Comparison of ENCODE assay signal across 8 mouse cellular contexts in genomic region chr9:31559506-31560225, GRCm38 (mm10).
DNase-seq lines count a peak whose midpoint lies in the region; ATAC-seq and TF ChIP-seq lines count a peak whose summit lies in the region.

No protein-coding gene starts in this region.

- no peak for ATAC-seq in embryonic facial prominence, embryonic 15.5 days (ENCODE audit: insufficient number of reproducible peaks, low FRiP score, low TSS enrichment, low read depth)
- no peak for ATAC-seq in heart, embryonic 12.5 days (ENCODE audit: insufficient number of reproducible peaks, low FRiP score)
- 0 out of 2 replicates have a peak, but pooled peaks have one; percentile 6 for ATAC-seq in kidney, embryonic 16.5 days (ENCODE audit: low FRiP score, low TSS enrichment)
- ATAC-seq in monocyte, adult 5-6 weeks (replicated peaks; ENCODE audit: insufficient number of reproducible peaks, low FRiP score, low TSS enrichment, poor library complexity, severe bottlenecking), result peak; percentile 43; the same call in 1 of the 2 replicates
- ATAC-seq in stomach, embryonic 15.5 days (ENCODE audit: insufficient read depth, low FRiP score, low read depth), result peak; percentile 43; the same call in 1 of the 2 replicates

- WGBS in bone marrow, adult 2 months, result 39% methylated on average over 18 of the region's 18 CpGs
- WGBS in embryonic facial prominence, embryonic 15.5 days, result 20% methylated on average over 18 of the region's 18 CpGs
- 29% methylated on average over 18 of the region's 18 CpGs for WGBS in heart, embryonic 12.5 days
- WGBS in kidney, embryonic 16.5 days, result 34% methylated on average over 18 of the region's 18 CpGs
- WGBS in stomach, embryonic 15.5 days, result 34% methylated on average over 18 of the region's 18 CpGs

- TF ChIP-seq POLR2A in bone marrow, adult 2 months (IDR thresholded peaks at IDR 0.05; ENCODE audit: borderline replicate concordance, control insufficient read depth, low read depth, low read length), result no peak

- no peaks in the 10 kb centered on the region for H3K4me1 ChIP-seq in bone marrow, adult 2 months (ENCODE audit: control insufficient read depth, insufficient read depth, low read length)
- peaks cover 5% of the 10 kb centered on the region; the same call in 1 of the 2 replicates for H3K4me1 ChIP-seq in embryonic facial prominence, embryonic 15.5 days
- H3K4me1 ChIP-seq in heart, embryonic 12.5 days (replicated peaks), result peaks cover 10% of the 10 kb centered on the region; the same call in 1 of the 2 replicates
- H3K4me1 ChIP-seq in kidney, embryonic 16.5 days (ENCODE audit: insufficient read depth, low read length), result no peaks in the 10 kb centered on the region
- H3K4me1 ChIP-seq in stomach, embryonic 15.5 days, result 0 out of 2 replicates have a peak, but pooled peaks cover 6% of the 10 kb centered on the region

- H3K4me2 ChIP-seq in embryonic facial prominence, embryonic 15.5 days (replicated peaks), result peak overlapping the region; percentile 49
- peak overlapping the region; percentile 78 for H3K4me2 ChIP-seq in heart, embryonic 12.5 days
- peak overlapping the region; percentile 55 for H3K4me2 ChIP-seq in kidney, embryonic 16.5 days (replicated peaks; ENCODE audit: low read depth, low read length)
- H3K4me2 ChIP-seq in stomach, embryonic 15.5 days, result peak overlapping the region; percentile 54

- no peaks in the 10 kb centered on the region for H3K36me3 ChIP-seq in embryonic facial prominence, embryonic 15.5 days
- H3K36me3 ChIP-seq in heart, embryonic 12.5 days, result no peaks in the 10 kb centered on the region
- H3K36me3 ChIP-seq in kidney, embryonic 16.5 days (ENCODE audit: insufficient read depth, low read length), result no peaks in the 10 kb centered on the region
- no peaks in the 10 kb centered on the region for H3K36me3 ChIP-seq in stomach, embryonic 15.5 days

- no peak overlapping the region for H3K9ac ChIP-seq in embryonic facial prominence, embryonic 15.5 days
- peak overlapping the region; percentile 49; the same call in 1 of the 2 replicates for H3K9ac ChIP-seq in heart, embryonic 12.5 days
- H3K9ac ChIP-seq in kidney, embryonic 16.5 days (replicated peaks; ENCODE audit: low read length), result peak overlapping the region; percentile 55
- peak overlapping the region; percentile 32; the same call in 1 of the 2 replicates for H3K9ac ChIP-seq in stomach, embryonic 15.5 days

- H3K27ac ChIP-seq in bone marrow, adult 2 months (ENCODE audit: control insufficient read depth, insufficient read depth, low read depth, low read length, poor library complexity), result no peak overlapping the region
- H3K27ac ChIP-seq in embryonic facial prominence, embryonic 15.5 days (replicated peaks), result no peak overlapping the region
- H3K27ac ChIP-seq in heart, embryonic 12.5 days (ENCODE audit: poor library complexity, severe bottlenecking), result no peak overlapping the region
- no peak overlapping the region for H3K27ac ChIP-seq in kidney, embryonic 16.5 days (ENCODE audit: low read length)
- no peak overlapping the region for H3K27ac ChIP-seq in stomach, embryonic 15.5 days

- peak; percentile 80 for DNase-seq in A20 (ENCODE audit: low read depth, low spot score)
- peak; percentile 52 for DNase-seq in liver

- no peaks in the 10 kb centered on the region for H3K9me3 ChIP-seq in embryonic facial prominence, embryonic 15.5 days (replicated peaks)
- H3K9me3 ChIP-seq in heart, embryonic 12.5 days (replicated peaks), result no peaks in the 10 kb centered on the region
- H3K9me3 ChIP-seq in kidney, embryonic 16.5 days (ENCODE audit: low read length), result no peaks in the 10 kb centered on the region
- no peaks in the 10 kb centered on the region for H3K9me3 ChIP-seq in stomach, embryonic 15.5 days

- H3K4me3 ChIP-seq in bone marrow, adult 2 months (replicated peaks; ENCODE audit: control insufficient read depth, low read depth, low read length), result no peak overlapping the region
- peak overlapping the region; percentile 26 for H3K4me3 ChIP-seq in embryonic facial prominence, embryonic 15.5 days (replicated peaks)
- peak overlapping the region; percentile 36 for H3K4me3 ChIP-seq in heart, embryonic 12.5 days
- H3K4me3 ChIP-seq in kidney, embryonic 16.5 days (ENCODE audit: low read length), result peak overlapping the region; percentile 33
- peak overlapping the region; percentile 24 for H3K4me3 ChIP-seq in stomach, embryonic 15.5 days (replicated peaks)

- no peaks in the 10 kb centered on the region for H3K27me3 ChIP-seq in embryonic facial prominence, embryonic 15.5 days
- H3K27me3 ChIP-seq in heart, embryonic 12.5 days (replicated peaks), result peaks cover 5% of the 10 kb centered on the region; the same call in 1 of the 2 replicates
- no peaks in the 10 kb centered on the region for H3K27me3 ChIP-seq in kidney, embryonic 16.5 days (ENCODE audit: insufficient read depth, low read length)
- no peaks in the 10 kb centered on the region for H3K27me3 ChIP-seq in stomach, embryonic 15.5 days (replicated peaks)

- TF ChIP-seq CTCF in bone marrow, adult 2 months (IDR thresholded peaks at IDR 0.05; ENCODE audit: control insufficient read depth, insufficient read depth, low read length), result peak; percentile 18; the same call in 1 of the 2 replicates

Comparison
In these comparisons a context has a peak if more than half of its experiments do, and no peak if none do; other contexts are left out.
1. ATAC-seq: peak in kidney, embryonic 16.5 days (single experiment), monocyte, adult 5-6 weeks (single experiment) and stomach, embryonic 15.5 days (single experiment); none in embryonic facial prominence, embryonic 15.5 days (single experiment) and heart, embryonic 12.5 days (single experiment).
2. Peak in every context shown above with its lines, with median percentiles within 50 percentile points of each other: H3K4me2 ChIP-seq.